Mouse (Mus musculus) forebrain, embryonic 14.5 days (tissue): Measurements from ENCODE around the gene Gstt4. TPM values are rescaled to one million over a fixed set of nuclear protein-coding genes. Genes with fewer than 3 reads are reported as not detected.
"Not testable (repeated sequence)": the region's sequence is repeated elsewhere in the genome, so short reads cannot be mapped to it uniquely, and the experiment has no call there.

Source experiments
- ATAC-seq: fragments of 200-750 bp; cut with Nextera tagmentation; 2 replicates; pipeline ENCODE4 v1.8.0; 2017; ENCODE audit warnings: mild to moderate bottlenecking, moderate library complexity
- DNase-seq: peaks from one replicate; pipeline ENCODE4 v3.0.0-alpha.2; 2015; ENCODE audit warnings: low spot score
- H3K27ac ChIP-seq: fragments of 300-500 bp; sonication (generic); 2 replicates; pipeline ENCODE4 v1.5.1; 2014; ENCODE audit warnings: low read depth, mild to moderate bottlenecking, control low read depth, low read length, moderate library complexity
- H3K27me3 ChIP-seq: fragments of 300-500 bp; sonication (generic); replicated peaks from 2 replicates; pipeline ENCODE4 v1.6.1; 2014; ENCODE audit warnings: low read length, control low read depth, mixed read lengths; ENCODE audit not compliant: control insufficient read depth, insufficient read depth
- H3K36me3 ChIP-seq: fragments of 300-500 bp; sonication (generic); 2 replicates; pipeline ENCODE4 v1.6.1; 2014; ENCODE audit warnings: low read length, control low read depth; ENCODE audit not compliant: control insufficient read depth, insufficient read depth
- H3K4me1 ChIP-seq: fragments of 300-500 bp; sonication (generic); 2 replicates; pipeline ENCODE4 v1.6.1; 2014; ENCODE audit warnings: antibody characterized with exemption, low read length, control low read depth; ENCODE audit not compliant: control insufficient read depth, insufficient read depth
- H3K4me2 ChIP-seq: fragments of 300-500 bp; sonication (generic); 2 replicates; pipeline ENCODE4 v1.6.1; 2014; ENCODE audit warnings: mild to moderate bottlenecking, control low read depth, low read length
- H3K4me3 ChIP-seq: fragments of 300-500 bp; sonication (generic); 2 replicates; pipeline ENCODE4 v1.5.1; 2014; ENCODE audit warnings: low read depth, low read length, control low read depth
- H3K9ac ChIP-seq: fragments of 300-500 bp; sonication (generic); 2 replicates; pipeline ENCODE4 v1.6.1; 2014; ENCODE audit warnings: mild to moderate bottlenecking, low read length, control low read depth, moderate library complexity
- H3K9me3 ChIP-seq: fragments of 300-500 bp; sonication (generic); replicated peaks from 2 replicates; pipeline ENCODE4 v1.6.1; 2016; ENCODE audit warnings: low read length, control low read depth, mixed read lengths; ENCODE audit not compliant: control insufficient read depth
- WGBS: fragments of 180-500 bp; shearing (Covaris S2); extraction: QIAGEN DNeasy Blood & Tissue Kit; methylation state at CpG from one replicate; pipeline ENCODE4 v1.1.7; 2014; 5-methylcytosine and 5-hydroxymethylcytosine counted together
- polyA plus RNA-seq: library from polyadenylated mRNA; unstranded; fragments of >200 nt; fragmentation: Nextera tagmentation; extraction: Ambion mirVana; gene quantifications from 2 replicates; pipeline ENCODE4 v1.2.1, GENCODE M21; 2014

The Gstt4 gene
- polyA plus RNA-seq, 1 experiment from 2014 or later: not detected

- no peak overlapping the region for H3K9ac ChIP-seq
- no peaks in the 10 kb centered on the region for H3K27me3 ChIP-seq
- no peak overlapping the region for H3K4me3 ChIP-seq
- no peak overlapping the region for H3K4me2 ChIP-seq
- H3K9me3 ChIP-seq: no peaks in the 10 kb centered on the region
- WGBS: 45% methylated on average over 1 of the region's 1 CpGs
- ATAC-seq: no peak
- no peaks in the 10 kb centered on the region for H3K4me1 ChIP-seq
- no peak for DNase-seq
- no peaks in the 10 kb centered on the region for H3K36me3 ChIP-seq
- H3K27ac ChIP-seq: no peak overlapping the region
Observed at GRCm38 (mm10) chr10:75844800-75845199, 22.5 kb upstream of the Gstt4 start.

GRCm38 (mm10) chr10:75843898-75844297, 21.6 kb upstream of the Gstt4 start:
- H3K4me3 ChIP-seq, H3K9ac ChIP-seq, DNase-seq, H3K4me2 ChIP-seq, H3K9me3 ChIP-seq, H3K4me1 ChIP-seq, H3K27me3 ChIP-seq, H3K36me3 ChIP-seq, ATAC-seq, H3K27ac ChIP-seq: not testable (repeated sequence)
- 85% methylated on average over 6 of the region's 6 CpGs for WGBS

DNA sequence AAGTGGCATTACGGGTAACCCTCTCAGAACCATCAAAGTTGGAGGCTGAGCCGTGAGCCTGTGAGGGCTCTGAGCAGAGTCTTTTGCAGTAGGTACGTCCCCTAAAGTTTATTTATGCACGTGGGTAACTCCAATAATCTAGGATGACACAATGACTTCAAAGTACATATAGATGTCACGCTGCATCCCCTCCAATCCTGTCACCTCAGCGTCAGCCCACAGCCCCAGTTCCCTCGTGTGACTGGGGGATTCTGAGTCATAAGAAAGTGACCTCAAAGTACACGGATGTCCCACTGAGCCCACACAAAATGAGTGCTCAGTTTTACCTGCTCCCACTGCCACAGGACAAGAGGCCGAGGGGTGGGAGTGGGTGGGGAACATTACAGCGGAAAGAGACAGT, 16.7 kb upstream of the Gstt4 start:
- H3K36me3 ChIP-seq: no peaks in the 10 kb centered on the region
- H3K4me2 ChIP-seq: no peak overlapping the region
- no peaks in the 10 kb centered on the region for H3K27me3 ChIP-seq
- DNase-seq (no peak), ATAC-seq (no peak)
- H3K27ac ChIP-seq: no peak overlapping the region
- peaks cover 9% of the 10 kb centered on the region; the same call in 1 of the 2 replicates for H3K4me1 ChIP-seq
- no peak overlapping the region for H3K4me3 ChIP-seq
- no peak overlapping the region for H3K9ac ChIP-seq
- WGBS: 85% methylated on average over 10 of the region's 10 CpGs
- no peaks in the 10 kb centered on the region for H3K9me3 ChIP-seq

DNA sequence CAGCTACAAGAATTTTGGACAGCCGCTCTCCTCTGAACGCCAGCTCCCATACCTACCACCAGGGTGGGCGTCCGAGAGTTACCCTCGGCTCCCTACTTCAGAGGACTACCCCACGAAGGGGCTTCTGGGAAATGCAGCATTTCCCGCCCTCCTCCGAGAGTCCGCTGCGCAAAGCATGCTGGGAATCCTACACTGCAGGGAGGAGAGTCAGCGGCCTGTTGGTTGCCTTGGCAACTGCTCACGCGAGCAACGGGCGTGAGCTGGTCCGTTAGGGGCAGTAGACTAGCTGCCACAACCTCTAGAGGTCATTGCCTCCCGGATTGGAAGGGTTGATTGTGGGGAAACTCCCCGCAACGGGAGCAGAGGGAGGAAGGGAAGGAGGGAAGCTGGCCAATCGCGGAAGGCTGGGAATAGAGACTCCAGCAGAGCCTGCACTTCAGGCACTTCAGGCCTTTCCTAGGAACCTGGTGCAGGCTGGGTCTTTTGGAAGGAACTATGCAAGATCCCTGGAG, 15.0 kb upstream of the Gstt4 start, which contains the start of gene Gstt2:
Gene Gstt2 (minus strand): TSS at position 177 of the 512 bp plus-strand sequence.
- peak; percentile 97 for DNase-seq
- H3K36me3 ChIP-seq: no peaks in the 10 kb centered on the region
- H3K4me1 ChIP-seq: peaks cover 9% of the 10 kb centered on the region; the same call in 1 of the 2 replicates
- H3K4me2 ChIP-seq: peak within 1 kb of the TSS; percentile 59
- peak within 1 kb of the TSS; percentile 50 for H3K9ac ChIP-seq
- H3K4me3 ChIP-seq: peak within 1 kb of the TSS; percentile 32
- peak within 1 kb of the TSS; percentile 52 for H3K27ac ChIP-seq
- H3K27me3 ChIP-seq: no peaks in the 10 kb centered on the region; the same call in 1 of the 2 replicates
- H3K9me3 ChIP-seq: no peaks in the 10 kb centered on the region
- ATAC-seq: peak; percentile 91
- under 1% methylated on average over 21 of the region's 21 CpGs for WGBS

DNA sequence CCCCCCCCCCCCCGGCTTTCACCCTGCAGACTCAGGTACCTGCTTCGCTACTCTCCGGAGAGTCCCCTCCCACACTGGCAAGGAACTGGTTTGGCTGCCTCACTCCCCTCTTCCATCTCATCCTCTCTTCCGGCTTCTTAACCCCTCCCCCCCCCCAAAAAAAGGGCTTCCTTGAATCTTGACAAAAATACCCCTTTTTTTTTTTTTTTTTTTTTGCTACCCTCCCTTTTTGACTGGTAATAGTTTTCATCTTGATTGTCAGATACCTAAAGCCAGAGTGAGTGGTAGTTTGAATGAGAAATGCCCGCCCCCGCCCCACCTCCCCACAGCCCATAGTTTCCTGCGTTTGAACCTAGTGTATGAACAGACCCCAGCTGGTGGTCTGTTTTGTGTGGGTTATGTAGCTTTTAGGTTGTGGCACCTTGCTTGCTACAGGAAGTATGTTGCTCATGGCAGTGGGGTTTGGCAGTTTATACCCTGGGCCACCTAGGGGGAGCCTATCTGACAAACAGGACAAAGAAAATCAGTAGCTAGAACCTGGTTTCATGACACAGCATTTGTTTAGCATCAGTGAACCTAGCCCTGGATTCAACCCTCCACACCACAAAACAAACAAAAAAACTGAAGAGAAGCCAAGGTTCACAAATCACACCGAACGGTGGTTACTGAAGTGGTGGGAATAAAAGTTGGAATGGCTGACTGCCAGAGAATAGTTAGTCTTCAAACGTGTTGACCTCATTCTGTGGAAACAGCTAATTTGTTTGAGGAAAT, 13.6 kb upstream of the Gstt4 start:
- no peak overlapping the region for H3K27ac ChIP-seq
- H3K36me3 ChIP-seq: no peaks in the 10 kb centered on the region
- H3K4me2 ChIP-seq: peak overlapping the region; percentile 45
- no peak overlapping the region for H3K4me3 ChIP-seq
- 23% methylated on average over 8 of the region's 10 CpGs for WGBS
- ATAC-seq (no peak), DNase-seq (no peak)
- H3K9me3 ChIP-seq: no peaks in the 10 kb centered on the region
- H3K9ac ChIP-seq: peak overlapping the region; percentile 38; the same call in 1 of the 2 replicates
- peaks cover 9% of the 10 kb centered on the region; the same call in 1 of the 2 replicates for H3K4me1 ChIP-seq
- no peaks in the 10 kb centered on the region; the same call in 1 of the 2 replicates for H3K27me3 ChIP-seq

- WGBS: 1% methylated on average over 10 of the region's 10 CpGs
- Histone ChIP-seq H3K9ac (peak overlapping the region; percentile 38; the same call in 1 of the 2 replicates), H3K9me3 (no peaks in the 10 kb centered on the region), H3K27me3 (no peaks in the 10 kb centered on the region; the same call in 1 of the 2 replicates), H3K4me2 (peak overlapping the region; percentile 45), H3K27ac (no peak overlapping the region), H3K4me3 (peak overlapping the region; percentile 8; the same call in 1 of the 2 replicates), H3K4me1 (peaks cover 9% of the 10 kb centered on the region; the same call in 1 of the 2 replicates), H3K36me3 (no peaks in the 10 kb centered on the region)
- ATAC-seq (no peak), DNase-seq (no peak)
Observed at GRCm38 (mm10) chr10:75835307-75835706, 13.0 kb upstream of the Gstt4 start.

GRCm38 (mm10) chr10:75834721-75835120, 12.4 kb upstream of the Gstt4 start:
- H3K4me2 ChIP-seq: peak overlapping the region; percentile 56
- H3K4me3 ChIP-seq: peak overlapping the region; percentile 29
- H3K27me3 ChIP-seq: no peaks in the 10 kb centered on the region; the same call in 1 of the 2 replicates
- H3K9me3 ChIP-seq: no peaks in the 10 kb centered on the region
- H3K9ac ChIP-seq: peak overlapping the region; percentile 49; the same call in 1 of the 2 replicates
- peaks cover 9% of the 10 kb centered on the region; the same call in 1 of the 2 replicates for H3K4me1 ChIP-seq
- no peak overlapping the region for H3K27ac ChIP-seq
- H3K36me3 ChIP-seq: no peaks in the 10 kb centered on the region
- ATAC-seq (no peak), DNase-seq (no peak)
- 11% methylated on average over 9 of the region's 9 CpGs for WGBS

GRCm38 (mm10) chr10:75834250-75834649, 11.9 kb upstream of the Gstt4 start:
- Histone ChIP-seq H3K9ac (peak overlapping the region; percentile 49; the same call in 1 of the 2 replicates), H3K27ac (no peak overlapping the region), H3K4me1 (peaks cover 9% of the 10 kb centered on the region; the same call in 1 of the 2 replicates), H3K4me2 (peak overlapping the region; percentile 56), H3K27me3 (no peaks in the 10 kb centered on the region; the same call in 1 of the 2 replicates), H3K4me3 (peak overlapping the region; percentile 29), H3K9me3 (no peaks in the 10 kb centered on the region), H3K36me3 (no peaks in the 10 kb centered on the region)
- ATAC-seq (no peak), DNase-seq (peak; percentile 65)
- 2% methylated on average over 21 of the region's 21 CpGs for WGBS
